Mouse (Mus musculus) lung, embryonic 14.5 days (tissue): ENCODE measurements around the gene Phlpp1. TPM values are rescaled to one million over a fixed set of nuclear protein-coding genes. Genes with fewer than 3 reads are reported as not detected.

ENCODE experiments used
- ATAC-seq: fragments of 200-750 bp; cut with Nextera tagmentation; 2 replicates; pipeline ENCODE4 v1.8.0; 2017; ENCODE audit warnings: mild to moderate bottlenecking, moderate TSS enrichment, moderate library complexity; ENCODE audit not compliant: insufficient read depth
- DNase-seq: peaks from one replicate; pipeline ENCODE4 v3.0.0-alpha.2; 2015
- H3K27ac ChIP-seq: fragments of 300-500 bp; sonication (generic); 2 replicates; pipeline ENCODE4 v1.5.1; 2014; ENCODE audit warnings: low read depth, mild to moderate bottlenecking, moderate library complexity
- H3K27me3 ChIP-seq: fragments of 300-500 bp; sonication (generic); 2 replicates; pipeline ENCODE4 v1.6.1; 2014; ENCODE audit warnings: low read length, control low read depth; ENCODE audit not compliant: insufficient read depth
- H3K36me3 ChIP-seq: fragments of 300-500 bp; sonication (generic); 2 replicates; pipeline ENCODE4 v1.6.1; 2014; ENCODE audit warnings: control low read depth; ENCODE audit not compliant: insufficient read depth
- H3K4me1 ChIP-seq: fragments of 300-500 bp; sonication (generic); 2 replicates; pipeline ENCODE4 v1.6.1; 2014; ENCODE audit warnings: antibody characterized with exemption, control low read depth; ENCODE audit not compliant: insufficient read depth
- H3K4me2 ChIP-seq: fragments of 300-500 bp; sonication (generic); 2 replicates; pipeline ENCODE4 v1.6.1; 2014; ENCODE audit warnings: mild to moderate bottlenecking
- H3K4me3 ChIP-seq: fragments of 300-500 bp; sonication (generic); 2 replicates; pipeline ENCODE4 v1.5.1; 2014; ENCODE audit warnings: low read depth, low read length
- H3K9ac ChIP-seq: fragments of 300-500 bp; sonication (generic); 2 replicates; pipeline ENCODE4 v1.6.1; 2014
- H3K9me3 ChIP-seq: fragments of 300-500 bp; sonication (generic); 2 replicates; pipeline ENCODE4 v1.6.1; 2016; ENCODE audit warnings: low read depth, low read length, control low read depth
- CTCF ChIP-seq: IDR thresholded peaks from 2 replicates; pipeline ENCODE4 v1.5.1; 2016; ENCODE audit warnings: antibody characterized with exemption, low read depth
- WGBS: fragments of 180-500 bp; shearing (Covaris S2); extraction: QIAGEN DNeasy Blood & Tissue Kit; methylation state at CpG from one replicate; pipeline ENCODE4 v1.1.7; 2014; 5-methylcytosine and 5-hydroxymethylcytosine counted together
- polyA plus RNA-seq: library from polyadenylated mRNA; unstranded; fragments of >200 nt; fragmentation: Nextera tagmentation; extraction: Ambion mirVana; gene quantifications from 2 replicates; pipeline ENCODE4 v1.2.1, GENCODE M21; 2014

Phlpp1 gene
- polyA plus RNA-seq, 1 experiment from 2014 or later, result 4.2 TPM

GRCm38 (mm10) chr1:106278552-106279060 lies 107.1 kb downstream of the Phlpp1 start:
- 0 out of 2 replicates have a peak, but pooled peaks cover 4% of the 10 kb centered on the region for H3K4me1 ChIP-seq
- ATAC-seq (no peak), DNase-seq (no peak)
- no peaks in the 10 kb centered on the region for H3K9me3 ChIP-seq
- no peak overlapping the region for H3K4me2 ChIP-seq
- WGBS, result 81% methylated on average over 5 of the region's 5 CpGs
- TF ChIP-seq CTCF, result no peak
- no peak overlapping the region for H3K4me3 ChIP-seq
- H3K9ac ChIP-seq, result no peak overlapping the region
- H3K36me3 ChIP-seq, result no peaks in the 10 kb centered on the region
- H3K27me3 ChIP-seq, result no peaks in the 10 kb centered on the region
- H3K27ac ChIP-seq, result no peak overlapping the region

- Histone ChIP-seq H3K27ac (no peak overlapping the region; the same call in 1 of the 2 replicates), H3K9ac (no peak overlapping the region), H3K9me3 (no peaks in the 10 kb centered on the region), H3K4me1 (0 out of 2 replicates have a peak, but pooled peaks cover 2% of the 10 kb centered on the region), H3K27me3 (no peaks in the 10 kb centered on the region), H3K4me2 (no peak overlapping the region), H3K4me3 (no peak overlapping the region), H3K36me3 (no peaks in the 10 kb centered on the region)
- ATAC-seq (no peak), DNase-seq (no peak)
- 79% methylated on average over 2 of the region's 2 CpGs for WGBS
- no peak for TF ChIP-seq CTCF
These were observed 108.0 kb downstream of the Phlpp1 start for GRCm38 (mm10) chr1:106279404-106280123.

- Histone ChIP-seq H3K4me3 (no peak overlapping the region), H3K9ac (no peak overlapping the region), H3K4me1 (no peaks in the 10 kb centered on the region), H3K36me3 (no peaks in the 10 kb centered on the region), H3K27ac (no peak overlapping the region), H3K9me3 (no peaks in the 10 kb centered on the region), H3K4me2 (no peak overlapping the region), H3K27me3 (no peaks in the 10 kb centered on the region)
- ATAC-seq (no peak), DNase-seq (no peak)
- 56% methylated on average over 8 of the region's 8 CpGs for WGBS
- TF ChIP-seq CTCF, result no peak
These were observed 108.8 kb downstream of the Phlpp1 start for GRCm38 (mm10) chr1:106280171-106280913.

- Histone ChIP-seq H3K4me3 (no peak overlapping the region), H3K36me3 (no peaks in the 10 kb centered on the region), H3K27me3 (no peaks in the 10 kb centered on the region), H3K9me3 (no peaks in the 10 kb centered on the region), H3K27ac (no peak overlapping the region), H3K4me2 (no peak overlapping the region), H3K4me1 (no peaks in the 10 kb centered on the region), H3K9ac (no peak overlapping the region)
- TF ChIP-seq CTCF, result no peak
- ATAC-seq, result no peak
- DNase-seq, result no peak
- WGBS, result 92% methylated on average over 7 of the region's 7 CpGs
These were observed 115.3 kb downstream of the Phlpp1 start for GRCm38 (mm10) chr1:106286815-106287214.

- Histone ChIP-seq H3K9me3 (no peaks in the 10 kb centered on the region), H3K9ac (no peak overlapping the region), H3K27me3 (no peaks in the 10 kb centered on the region), H3K4me2 (no peak overlapping the region), H3K4me3 (no peak overlapping the region), H3K27ac (no peak overlapping the region), H3K4me1 (no peaks in the 10 kb centered on the region), H3K36me3 (no peaks in the 10 kb centered on the region)
- WGBS, result 76% methylated on average over 5 of the region's 5 CpGs
- no peak for DNase-seq
- no peak for ATAC-seq
- TF ChIP-seq CTCF, result no peak
These were observed 117.5 kb downstream of the Phlpp1 start for GRCm38 (mm10) chr1:106289065-106289464.

GRCm38 (mm10) chr1:106289580-106289979 lies 118.0 kb downstream of the Phlpp1 start:
- no peak overlapping the region for H3K4me2 ChIP-seq
- no peak overlapping the region for H3K9ac ChIP-seq
- no peaks in the 10 kb centered on the region for H3K36me3 ChIP-seq
- DNase-seq, result no peak
- 88% methylated on average over 2 of the region's 2 CpGs for WGBS
- no peak for TF ChIP-seq CTCF
- H3K27ac ChIP-seq, result no peak overlapping the region
- no peaks in the 10 kb centered on the region for H3K4me1 ChIP-seq
- no peaks in the 10 kb centered on the region for H3K27me3 ChIP-seq
- no peak for ATAC-seq
- no peaks in the 10 kb centered on the region for H3K9me3 ChIP-seq
- H3K4me3 ChIP-seq, result no peak overlapping the region

- no peaks in the 10 kb centered on the region for H3K27me3 ChIP-seq
- WGBS, result 87% methylated on average over 3 of the region's 3 CpGs
- H3K27ac ChIP-seq, result no peak overlapping the region
- H3K4me2 ChIP-seq, result no peak overlapping the region
- no peak overlapping the region for H3K4me3 ChIP-seq
- TF ChIP-seq CTCF, result no peak
- no peaks in the 10 kb centered on the region for H3K9me3 ChIP-seq
- no peaks in the 10 kb centered on the region for H3K4me1 ChIP-seq
- no peak for DNase-seq
- H3K9ac ChIP-seq, result no peak overlapping the region
- ATAC-seq, result no peak
- no peaks in the 10 kb centered on the region for H3K36me3 ChIP-seq
These were observed 138.0 kb downstream of the Phlpp1 start for GRCm38 (mm10) chr1:106309394-106310039.
